22 mouse cellular contexts compared by ENCODE assay signal in genomic region chr7:142419887-142420286, GRCm38 (mm10). TPM values are rescaled to one million over a fixed set of nuclear protein-coding genes. Genes with fewer than 3 reads are reported as not detected.
DNase-seq lines count a peak whose midpoint lies in the region; ATAC-seq and TF ChIP-seq lines count a peak whose summit lies in the region.
"Had no signal": no experiment of that assay in that cellular context is flagged by ENCODE, and none has a peak within 500 bp of the region (broad histone marks: within the 10 kb centered on the region; RNA-seq: fewer than 3 reads in every experiment).

No protein-coding gene starts in this region.

- no peak overlapping the region for H3K27ac ChIP-seq in lung, postnatal 0 days (ENCODE audit: low read length)
- peak overlapping the region; percentile 86 for H3K27ac ChIP-seq in liver, embryonic 14.5 days
- no peak overlapping the region for H3K27ac ChIP-seq in stomach, postnatal 0 days (replicated peaks)
- no peak overlapping the region for H3K27ac ChIP-seq in midbrain, postnatal 0 days (ENCODE audit: low read depth, low read length)
- H3K27ac ChIP-seq: gastrocnemius, adult 2 months; heart, embryonic 13.5 days; hindbrain, embryonic 10.5 days; kidney, embryonic 15.5 days; limb, embryonic 13.5 days; neural tube, embryonic 13.5 days had no signal

- no peaks in the 10 kb centered on the region for H3K27me3 ChIP-seq in lung, postnatal 0 days (replicated peaks; ENCODE audit: insufficient read depth, low read length)
- H3K27me3 ChIP-seq in liver, embryonic 14.5 days (ENCODE audit: control insufficient read depth, insufficient read depth, low read length): no peaks in the 10 kb centered on the region
- no peaks in the 10 kb centered on the region for H3K27me3 ChIP-seq in stomach, postnatal 0 days (ENCODE audit: control insufficient read depth, insufficient read depth, low read length)
- H3K27me3 ChIP-seq in midbrain, postnatal 0 days (ENCODE audit: insufficient read depth, low read length): no peaks in the 10 kb centered on the region
- H3K27me3 ChIP-seq: heart, embryonic 13.5 days; kidney, embryonic 15.5 days; limb, embryonic 13.5 days had no signal

- H3K4me3 ChIP-seq in lung, postnatal 0 days (ENCODE audit: low read depth, low read length): no peak overlapping the region
- peak overlapping the region in 1 of 2 experiments; percentile 38; a peak in 1 of 4 replicates for H3K4me3 ChIP-seq in liver, embryonic 14.5 days (ENCODE audit: insufficient read depth in 1 of 2, low read depth in 2 of 2, low read length in 2 of 2)
- no peak overlapping the region for H3K4me3 ChIP-seq in stomach, postnatal 0 days (ENCODE audit: low read depth, low read length)
- no peak overlapping the region for H3K4me3 ChIP-seq in midbrain, postnatal 0 days (ENCODE audit: low read depth, low read length)
- H3K4me3 ChIP-seq: gastrocnemius, adult 2 months; heart, embryonic 13.5 days; hindbrain, embryonic 10.5 days; kidney, embryonic 15.5 days; limb, embryonic 13.5 days; neural tube, embryonic 13.5 days had no signal

- no peak overlapping the region for H3K9ac ChIP-seq in lung, postnatal 0 days (replicated peaks; ENCODE audit: low read depth)
- peak overlapping the region; percentile 65 for H3K9ac ChIP-seq in liver, embryonic 14.5 days (replicated peaks)
- no peak overlapping the region for H3K9ac ChIP-seq in stomach, postnatal 0 days (ENCODE audit: low read length)
- no peak overlapping the region for H3K9ac ChIP-seq in midbrain, postnatal 0 days (replicated peaks; ENCODE audit: low read length, poor library complexity, severe bottlenecking)
- H3K9ac ChIP-seq: forebrain, postnatal 0 days; heart, embryonic 13.5 days; kidney, embryonic 15.5 days; limb, embryonic 13.5 days; neural tube, embryonic 13.5 days had no signal

- H3K36me3 ChIP-seq in lung, postnatal 0 days (ENCODE audit: insufficient read depth, low read length): no peaks in the 10 kb centered on the region
- H3K36me3 ChIP-seq in liver, embryonic 14.5 days (replicated peaks; ENCODE audit: control insufficient read depth, insufficient read depth, low read depth): no peaks in the 10 kb centered on the region
- no peaks in the 10 kb centered on the region for H3K36me3 ChIP-seq in stomach, postnatal 0 days (ENCODE audit: control insufficient read depth, insufficient read depth, low read length)
- H3K36me3 ChIP-seq in midbrain, postnatal 0 days (ENCODE audit: insufficient read depth, low read length): no peaks in the 10 kb centered on the region
- H3K36me3 ChIP-seq: heart, embryonic 13.5 days; hindbrain, embryonic 10.5 days; kidney, embryonic 15.5 days; limb, embryonic 13.5 days; neural tube, embryonic 13.5 days had no signal

- H3K4me1 ChIP-seq in lung, postnatal 0 days (ENCODE audit: insufficient read depth, low read depth, low read length): no peaks in the 10 kb centered on the region
- H3K4me1 ChIP-seq in liver, embryonic 14.5 days (replicated peaks; ENCODE audit: control insufficient read depth in 2 of 2, insufficient read depth in 2 of 2, low read length in 1 of 2): peaks cover 36 to 37% of the 10 kb centered on the region in 2 experiments
- no peaks in the 10 kb centered on the region for H3K4me1 ChIP-seq in stomach, postnatal 0 days (replicated peaks; ENCODE audit: control insufficient read depth, insufficient read depth)
- H3K4me1 ChIP-seq in midbrain, postnatal 0 days (ENCODE audit: insufficient read depth, low read length): no peaks in the 10 kb centered on the region
- H3K4me1 ChIP-seq: heart, embryonic 13.5 days; hindbrain, embryonic 10.5 days; kidney, embryonic 15.5 days; limb, embryonic 13.5 days; neural tube, embryonic 13.5 days had no signal

- TF ChIP-seq CTCF in lung, postnatal 0 days (IDR thresholded peaks at IDR 0.05): no peak
- TF ChIP-seq CTCF in liver, embryonic 14.5 days (IDR thresholded peaks at IDR 0.05; ENCODE audit: low read depth): no peak
- TF ChIP-seq CTCF in stomach, postnatal 0 days (IDR thresholded peaks at IDR 0.05; ENCODE audit: low read depth): no peak
- TF ChIP-seq CTCF in midbrain, postnatal 0 days (IDR thresholded peaks at IDR 0.05): no peak

- H3K9me3 ChIP-seq in lung, postnatal 0 days (ENCODE audit: low read length): no peaks in the 10 kb centered on the region
- no peaks in the 10 kb centered on the region for H3K9me3 ChIP-seq in liver, embryonic 14.5 days (ENCODE audit: control insufficient read depth, low read length)
- H3K9me3 ChIP-seq in stomach, postnatal 0 days (ENCODE audit: control insufficient read depth, low read length): no peaks in the 10 kb centered on the region
- no peaks in the 10 kb centered on the region for H3K9me3 ChIP-seq in midbrain, postnatal 0 days (ENCODE audit: low read length)
- H3K9me3 ChIP-seq: heart, embryonic 13.5 days; hindbrain, embryonic 10.5 days; kidney, embryonic 15.5 days; limb, embryonic 13.5 days; neural tube, embryonic 13.5 days had no signal

- H3K4me2 ChIP-seq in lung, postnatal 0 days (replicated peaks; ENCODE audit: low read depth, low read length): no peak overlapping the region
- peak overlapping the region; percentile 58 for H3K4me2 ChIP-seq in liver, embryonic 14.5 days (ENCODE audit: low read depth)
- no peak overlapping the region for H3K4me2 ChIP-seq in stomach, postnatal 0 days (replicated peaks; ENCODE audit: low read depth)
- no peak overlapping the region for H3K4me2 ChIP-seq in midbrain, postnatal 0 days (ENCODE audit: low read depth, low read length, poor library complexity, severe bottlenecking)
- H3K4me2 ChIP-seq: heart, embryonic 13.5 days; kidney, embryonic 15.5 days; limb, embryonic 13.5 days; neural tube, embryonic 13.5 days had no signal

- TF ChIP-seq EP300 in lung, postnatal 0 days (IDR thresholded peaks at IDR 0.05): no peak
- peak; percentile 96 for TF ChIP-seq EP300 in liver, embryonic 14.5 days (IDR thresholded peaks at IDR 0.05; ENCODE audit: low read depth)
- TF ChIP-seq EP300 in stomach, postnatal 0 days (optimal IDR thresholded peaks at IDR 0.05): no peak

- ATAC-seq in lung, postnatal 0 days: peak; percentile 26; the same call in 1 of the 2 replicates
- peak; percentile 81 for ATAC-seq in erythroblast, adult 5-6 weeks (replicated peaks; ENCODE audit: low FRiP score, poor library complexity, severe bottlenecking)
- peak; percentile 83 for ATAC-seq in liver, embryonic 14.5 days (ENCODE audit: insufficient read depth)
- ATAC-seq in stomach, postnatal 0 days (ENCODE audit: low FRiP score, low TSS enrichment): peak; percentile 21; the same call in 1 of the 2 replicates
- ATAC-seq in midbrain, postnatal 0 days (ENCODE audit: low FRiP score): no peak
- ATAC-seq: forebrain, postnatal 0 days; inflammation-experienced regulatory T-cells, adult 6 months had no signal

- peak; percentile 63 for DNase-seq in lung, postnatal 0 days (ENCODE audit: low spot score)
- no peak for DNase-seq in lung, postnatal 10 days
- peak; percentile 60 to 65 (median 61) for DNase-seq in liver, embryonic 14.5 days (ENCODE audit: low read depth in 3 of 3, low spot score in 3 of 3)
- DNase-seq in stomach, postnatal 0 days (ENCODE audit: low spot score): no peak
- DNase-seq in midbrain, postnatal 0 days (ENCODE audit: low spot score): no peak
- no peak for DNase-seq in urinary bladder, postnatal 4 days (ENCODE audit: low spot score in 2 of 2)
- DNase-seq in T-cell, adult 2 months (ENCODE audit: low spot score): no peak
- DNase-seq: cerebellum, adult 9-10 months; embryo, embryonic 11 days; forebrain, postnatal 0 days; gastrocnemius, adult 2 months; lung, postnatal 4 days had no signal

- WGBS in lung, postnatal 0 days: 55% methylated on average over 5 of the region's 5 CpGs
- 21% methylated on average over 5 of the region's 5 CpGs for WGBS in liver, embryonic 14.5 days (ENCODE audit: insufficient replicate concordance)
- 56% methylated on average over 5 of the region's 5 CpGs for WGBS in stomach, postnatal 0 days
- WGBS in midbrain, postnatal 0 days: 70% methylated on average over 5 of the region's 5 CpGs

RNA-seq across cellular contexts. Expression of gene Syt8, which starts 14.8 kb away (rescaled TPM):
- 0.47 and 1.1 TPM in 2 replicates for polyA plus RNA-seq in lung, postnatal 0 days (2015; fragmentation: Nextera tagmentation; extraction: Ambion mirVana)
- not detected in 2 replicates for total RNA-seq in erythroblast, adult 5-6 weeks (2015; ENCODE audit: low replicate concordance)
- total RNA-seq in erythroblast, adult 5-6 weeks (2017; ENCODE audit: low replicate concordance): not detected in 2 replicates
- polyA plus RNA-seq in liver, embryonic 14.5 days (2012; rRNA removed): 0.03 and 0.57 TPM in 2 replicates
- not detected in 2 replicates for polyA plus RNA-seq in liver, embryonic 14.5 days (2014; fragmentation: Nextera tagmentation; extraction: Ambion mirVana)
- polyA plus RNA-seq in stomach, postnatal 0 days (2015; fragmentation: Nextera tagmentation; extraction: Ambion mirVana): 70.7 and 78.9 TPM in 2 replicates
- not detected in 2 replicates for total RNA-seq in midbrain, postnatal 0 days (2014; rRNA removed)
- not detected in 2 replicates for polyA plus RNA-seq in midbrain, postnatal 0 days (2015; fragmentation: Nextera tagmentation; extraction: Ambion mirVana)
- total RNA-seq: adrenal gland, postnatal 4 days; forebrain, postnatal 0 days; gastrocnemius, adult 2 months; layer of hippocampus, adult 18-20 months had no signal
- polyA plus RNA-seq: forebrain, postnatal 0 days; hindbrain, embryonic 10.5 days; inflammation-experienced regulatory T-cells, adult 6 months; neural tube, embryonic 13.5 days had no signal

RNA-seq across cellular contexts. Expression of gene Tnni2, which starts 21.7 kb away (rescaled TPM):
- 1.9 and 2.1 TPM in 2 replicates for polyA plus RNA-seq in lung, postnatal 0 days (2015; fragmentation: Nextera tagmentation; extraction: Ambion mirVana)
- total RNA-seq in erythroblast, adult 5-6 weeks (2015; ENCODE audit: low replicate concordance): 19.6 TPM in 1 of 2 replicates, not detected in the other
- total RNA-seq in erythroblast, adult 5-6 weeks (2017; ENCODE audit: low replicate concordance): 2.0 and 6.4 TPM in 2 replicates
- polyA plus RNA-seq in liver, embryonic 14.5 days (2012; rRNA removed): 1.7 and 2.1 TPM in 2 replicates
- polyA plus RNA-seq in liver, embryonic 14.5 days (2014; fragmentation: Nextera tagmentation; extraction: Ambion mirVana): 2.1 and 2.2 TPM in 2 replicates
- polyA plus RNA-seq in stomach, postnatal 0 days (2015; fragmentation: Nextera tagmentation; extraction: Ambion mirVana): 19.1 and 19.6 TPM in 2 replicates
- total RNA-seq in midbrain, postnatal 0 days (2014; rRNA removed): not detected in 2 replicates
- polyA plus RNA-seq in midbrain, postnatal 0 days (2015; fragmentation: Nextera tagmentation; extraction: Ambion mirVana): 0.46 and 0.56 TPM in 2 replicates
- polyA plus RNA-seq: inflammation-experienced regulatory T-cells, adult 6 months had no signal

RNA-seq across cellular contexts. Expression of gene Ctsd, which starts 32.0 kb away (rescaled TPM):
- 469 and 481 TPM in 2 replicates for polyA plus RNA-seq in lung, postnatal 0 days (2015; fragmentation: Nextera tagmentation; extraction: Ambion mirVana)
- 138 and 155 TPM in 2 replicates for total RNA-seq in erythroblast, adult 5-6 weeks (2015; ENCODE audit: low replicate concordance)
- 126 and 150 TPM in 2 replicates for total RNA-seq in erythroblast, adult 5-6 weeks (2017; ENCODE audit: low replicate concordance)
- polyA plus RNA-seq in liver, embryonic 14.5 days (2012; rRNA removed): 180 and 209 TPM in 2 replicates
- 324 and 349 TPM in 2 replicates for polyA plus RNA-seq in liver, embryonic 14.5 days (2014; fragmentation: Nextera tagmentation; extraction: Ambion mirVana)
- polyA plus RNA-seq in stomach, postnatal 0 days (2015; fragmentation: Nextera tagmentation; extraction: Ambion mirVana): 798 and 841 TPM in 2 replicates
- total RNA-seq in midbrain, postnatal 0 days (2014; rRNA removed): 520 and 652 TPM in 2 replicates
- polyA plus RNA-seq in midbrain, postnatal 0 days (2015; fragmentation: Nextera tagmentation; extraction: Ambion mirVana): 320 and 345 TPM in 2 replicates

RNA-seq across cellular contexts. Expression of gene Gm49369, which starts 37.4 kb away (rescaled TPM):
- 0.80 TPM in 1 of 2 replicates, not detected in the other for polyA plus RNA-seq in lung, postnatal 0 days (2015; fragmentation: Nextera tagmentation; extraction: Ambion mirVana)
- total RNA-seq in erythroblast, adult 5-6 weeks (2015; ENCODE audit: low replicate concordance): not detected in 2 replicates
- 121 and 215 TPM in 2 replicates for total RNA-seq in erythroblast, adult 5-6 weeks (2017; ENCODE audit: low replicate concordance)
- 0.66 TPM in 1 of 2 replicates, not detected in the other for polyA plus RNA-seq in liver, embryonic 14.5 days (2012; rRNA removed)
- 0.29 TPM in 1 of 2 replicates, not detected in the other for polyA plus RNA-seq in liver, embryonic 14.5 days (2014; fragmentation: Nextera tagmentation; extraction: Ambion mirVana)
- polyA plus RNA-seq in stomach, postnatal 0 days (2015; fragmentation: Nextera tagmentation; extraction: Ambion mirVana): 0.80 and 0.81 TPM in 2 replicates
- 3.3 TPM in 1 of 2 replicates, not detected in the other for total RNA-seq in midbrain, postnatal 0 days (2014; rRNA removed)
- not detected in 2 replicates for polyA plus RNA-seq in midbrain, postnatal 0 days (2015; fragmentation: Nextera tagmentation; extraction: Ambion mirVana)
- polyA plus RNA-seq: forebrain, postnatal 0 days; heart, embryonic 13.5 days; limb, embryonic 13.5 days; stomach, embryonic 14.5 days had no signal

RNA-seq across cellular contexts. Expression of gene Lsp1, which starts 40.7 kb away (rescaled TPM):
- polyA plus RNA-seq in lung, postnatal 0 days (2015; fragmentation: Nextera tagmentation; extraction: Ambion mirVana): 90.8 and 92.3 TPM in 2 replicates
- total RNA-seq in erythroblast, adult 5-6 weeks (2015; ENCODE audit: low replicate concordance): 119 and 155 TPM in 2 replicates
- total RNA-seq in erythroblast, adult 5-6 weeks (2017; ENCODE audit: low replicate concordance): 98.7 and 120 TPM in 2 replicates
- polyA plus RNA-seq in liver, embryonic 14.5 days (2012; rRNA removed): 13.3 TPM in 2 replicates
- polyA plus RNA-seq in liver, embryonic 14.5 days (2014; fragmentation: Nextera tagmentation; extraction: Ambion mirVana): 13.2 and 15.2 TPM in 2 replicates
- 107 and 110 TPM in 2 replicates for polyA plus RNA-seq in stomach, postnatal 0 days (2015; fragmentation: Nextera tagmentation; extraction: Ambion mirVana)
- total RNA-seq in midbrain, postnatal 0 days (2014; rRNA removed): 5.1 and 11.0 TPM in 2 replicates
- 5.3 and 8.7 TPM in 2 replicates for polyA plus RNA-seq in midbrain, postnatal 0 days (2015; fragmentation: Nextera tagmentation; extraction: Ambion mirVana)

Comparison
In these comparisons a context has a peak if more than half of its experiments do, and no peak if none do; other contexts are left out.
1. DNase-seq: peak in lung, postnatal 0 days (single experiment) and liver, embryonic 14.5 days (3 of 3); none in lung, postnatal 10 days (single experiment), stomach, postnatal 0 days (single experiment), midbrain, postnatal 0 days (single experiment), urinary bladder, postnatal 4 days (0 of 2) and T-cell, adult 2 months (single experiment).
2. RNA of gene Syt8, which starts 14.8 kb away (polyA plus RNA-seq): 70.7 to 78.9 TPM in stomach, postnatal 0 days; 0.47 to 1.1 TPM in lung, postnatal 0 days, not detected in midbrain, postnatal 0 days and 0.03 to 0.57 TPM in liver, embryonic 14.5 days; every median in the first group is over 10 times any median in the second.